Mouse (Mus musculus): Measurements from ENCODE around the gene Aldh5a1.

GRCm38 (mm10) chr13:24952659-24953058 is 15.2 kb upstream of the Aldh5a1 start:
- no peak for TF ChIP-seq CTCF (IDR thresholded peaks at IDR 0.05; ENCODE audit: insufficient read depth, low read length)
- no peak for TF ChIP-seq POLR2A (IDR thresholded peaks at IDR 0.05; ENCODE audit: borderline replicate concordance, extremely low read depth, low read depth, low read length)
